ENCODE assay signal across 8 mouse cellular contexts in genomic region chr12:44438884-44439283, GRCm38 (mm10).
DNase-seq lines count a peak whose midpoint lies in the region; ATAC-seq and TF ChIP-seq lines count a peak whose summit lies in the region.

No protein-coding gene starts in this region.

- no peak for TF ChIP-seq CTCF in left cerebral cortex, adult 2 months (IDR thresholded peaks at IDR 0.05)
- TF ChIP-seq CTCF in cortical plate, adult 2 months (IDR thresholded peaks at IDR 0.05; ENCODE audit: extremely low read depth, insufficient read depth, low read length) = no peak

- H3K9me3 ChIP-seq in hindbrain, embryonic 15.5 days = no peaks in the 10 kb centered on the region
- no peaks in the 10 kb centered on the region for H3K9me3 ChIP-seq in neural tube, embryonic 11.5 days (ENCODE audit: control insufficient read depth, low read length)

- TF ChIP-seq POLR2A in cortical plate, adult 2 months (IDR thresholded peaks at IDR 0.05; ENCODE audit: extremely low read depth, insufficient read depth, low read length) = no peak

- peaks cover 6% of the 10 kb centered on the region; the same call in 1 of the 2 replicates for H3K36me3 ChIP-seq in hindbrain, embryonic 15.5 days
- H3K36me3 ChIP-seq in neural tube, embryonic 11.5 days (ENCODE audit: control insufficient read depth, insufficient read depth, low read length) = no peaks in the 10 kb centered on the region

- no peak overlapping the region for H3K4me3 ChIP-seq in left cerebral cortex, adult 2 months
- no peak overlapping the region for H3K4me3 ChIP-seq in cortical plate, adult 2 months (ENCODE audit: insufficient read depth, low read length)
- H3K4me3 ChIP-seq in hindbrain, embryonic 15.5 days = peak overlapping the region; percentile 21
- H3K4me3 ChIP-seq in neural tube, embryonic 11.5 days (ENCODE audit: low read depth, low read length) = 0 out of 2 replicates have a peak overlapping the region, but pooled peaks have one; percentile 6

- WGBS in hindbrain, embryonic 15.5 days = 5% methylated on average over 8 of the region's 8 CpGs
- WGBS in neural tube, embryonic 11.5 days = 2% methylated on average over 8 of the region's 8 CpGs

- 0 out of 2 replicates have a peak, but pooled peaks have one; percentile 27 for ATAC-seq in hindbrain, embryonic 15.5 days (ENCODE audit: low FRiP score, low read depth)
- peak; percentile 32; the same call in 1 of the 2 replicates for ATAC-seq in neural tube, embryonic 11.5 days (ENCODE audit: insufficient read depth, low FRiP score, low TSS enrichment)

- H3K27me3 ChIP-seq in hindbrain, embryonic 15.5 days = no peaks in the 10 kb centered on the region
- no peaks in the 10 kb centered on the region for H3K27me3 ChIP-seq in neural tube, embryonic 11.5 days (ENCODE audit: control insufficient read depth, insufficient read depth, low read length)

- peak overlapping the region; percentile 0; the same call in 1 of the 2 replicates for H3K9ac ChIP-seq in hindbrain, embryonic 15.5 days
- H3K9ac ChIP-seq in neural tube, embryonic 11.5 days (ENCODE audit: low read length) = peak overlapping the region; percentile 1; the same call in 1 of the 2 replicates

- DNase-seq in left cerebral cortex, adult 2 months (ENCODE audit: extremely low spot score in 1 of 2, low spot score in 2 of 2) = no peak
- DNase-seq in left cerebral cortex, postnatal 14 days (ENCODE audit: low spot score in 2 of 2) = no peak
- peak; percentile 63 for DNase-seq in neural tube, embryonic 11.5 days (ENCODE audit: low spot score)
- DNase-seq in adrenal gland, postnatal 14 days = no peak
- no peak for DNase-seq in frontal cortex, postnatal 10 days (ENCODE audit: low spot score in 2 of 2)
- no peak for DNase-seq in right cerebral cortex, postnatal 4 days

- intact Hi-C loops in left cerebral cortex, adult 2 months (cut with DNase I) = loop anchor here (5.0 kb wide), 1 partner anchor 97 kb away; no protein-coding TSS in a partner anchor
- intact Hi-C loops in left cerebral cortex, postnatal 14 days (cut with DNase I) = loop anchor here (10.0 kb wide), 1 partner anchor 104 kb away; no protein-coding TSS in a partner anchor

- peak overlapping the region; percentile 53 for H3K4me2 ChIP-seq in hindbrain, embryonic 15.5 days
- H3K4me2 ChIP-seq in neural tube, embryonic 11.5 days (ENCODE audit: low read depth) = peak overlapping the region; percentile 44

- H3K27ac ChIP-seq in left cerebral cortex, adult 2 months = peak overlapping the region; percentile 73
- peak overlapping the region; percentile 19 for H3K27ac ChIP-seq in cortical plate, adult 2 months (ENCODE audit: insufficient read depth, low read length)
- peak overlapping the region; percentile 76 for H3K27ac ChIP-seq in hindbrain, embryonic 15.5 days (replicated peaks)
- peak overlapping the region; percentile 11; the same call in 1 of the 2 replicates for H3K27ac ChIP-seq in neural tube, embryonic 11.5 days (ENCODE audit: low read depth, low read length)

- peaks cover 6% of the 10 kb centered on the region for H3K4me1 ChIP-seq in cortical plate, adult 2 months (ENCODE audit: control insufficient read depth, insufficient read depth, low read length)
- H3K4me1 ChIP-seq in hindbrain, embryonic 15.5 days (replicated peaks) = peaks cover 42% of the 10 kb centered on the region
- H3K4me1 ChIP-seq in neural tube, embryonic 11.5 days (ENCODE audit: control insufficient read depth, insufficient read depth, low read length) = peaks cover 18% of the 10 kb centered on the region

Comparison
In these comparisons a context has a peak if more than half of its experiments do, and no peak if none do; other contexts are left out.
1. H3K27ac ChIP-seq: peak in every context shown above with its lines; median percentile 76 in hindbrain, embryonic 15.5 days; 73 in left cerebral cortex, adult 2 months; 19 in cortical plate, adult 2 months; 11 in neural tube, embryonic 11.5 days.
2. H3K4me3 ChIP-seq: peak in hindbrain, embryonic 15.5 days (single experiment) and neural tube, embryonic 11.5 days (single experiment); none in left cerebral cortex, adult 2 months (single experiment) and cortical plate, adult 2 months (single experiment).